22 mouse cellular contexts compared by ENCODE assay signal in the genomic region with DNA sequence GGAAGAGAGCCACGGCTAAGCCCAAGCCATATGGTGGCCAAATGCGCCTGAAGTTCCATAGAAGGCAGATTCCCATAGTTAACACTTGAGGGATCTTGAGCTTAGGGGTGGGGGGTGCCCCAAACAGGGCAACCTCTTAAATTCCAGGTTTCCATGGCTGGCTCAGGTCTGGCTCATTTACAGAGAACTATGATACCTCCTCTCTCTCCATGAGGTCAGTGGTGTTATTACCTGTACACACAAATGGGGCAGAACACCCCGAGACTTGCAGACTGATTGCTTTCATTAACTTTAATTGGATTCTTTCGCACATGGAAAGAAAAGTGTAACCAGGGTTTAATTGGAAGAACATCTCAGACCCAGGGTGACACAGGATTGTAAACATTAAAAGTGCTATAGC.
DNase-seq lines count a peak whose midpoint lies in the region; ATAC-seq lines count a peak whose summit lies in the region.
"Had no signal": no experiment of that assay in that cellular context is flagged by ENCODE, and none has a peak within 500 bp of the region (broad histone marks: within the 10 kb centered on the region; RNA-seq: fewer than 3 reads in every experiment).

No protein-coding gene starts in this region.

- no peak overlapping the region for H3K9ac ChIP-seq in neural tube, embryonic 15.5 days (replicated peaks)
- H3K9ac ChIP-seq in limb, embryonic 13.5 days: no peak overlapping the region
- H3K9ac ChIP-seq: embryonic facial prominence, embryonic 13.5 days; forebrain, embryonic 13.5 days; heart, embryonic 12.5 days; heart, embryonic 15.5 days; hindbrain, embryonic 14.5 days had no signal

- peak; percentile 67 for ATAC-seq in neural tube, embryonic 15.5 days (ENCODE audit: low FRiP score)
- ATAC-seq in limb, embryonic 13.5 days (ENCODE audit: low FRiP score, low read depth): peak; percentile 66
- ATAC-seq in cerebellum, adult (ENCODE audit: insufficient number of reproducible peaks, low FRiP score, low TSS enrichment): no peak
- ATAC-seq: CD4-positive, CD25-positive, alpha-beta regulatory T cell, adult 4 months; forebrain, embryonic 13.5 days; forebrain, embryonic 16.5 days had no signal

- 0 out of 2 replicates have a peak overlapping the region, but pooled peaks have one; percentile 41 for H3K27ac ChIP-seq in neural tube, embryonic 15.5 days (replicated peaks)
- H3K27ac ChIP-seq in limb, embryonic 10.5 days: 0 out of 2 replicates have a peak overlapping the region, but pooled peaks have one; percentile 53
- H3K27ac ChIP-seq in limb, embryonic 13.5 days: no peak overlapping the region
- H3K27ac ChIP-seq: embryonic facial prominence, embryonic 13.5 days; forebrain, embryonic 10.5 days; forebrain, embryonic 13.5 days; heart, embryonic 15.5 days; hindbrain, embryonic 10.5 days; hindbrain, embryonic 14.5 days had no signal

- no peaks in the 10 kb centered on the region for H3K36me3 ChIP-seq in neural tube, embryonic 15.5 days
- H3K36me3 ChIP-seq in limb, embryonic 10.5 days: no peaks in the 10 kb centered on the region
- H3K36me3 ChIP-seq in limb, embryonic 13.5 days: no peaks in the 10 kb centered on the region
- H3K36me3 ChIP-seq: embryonic facial prominence, embryonic 13.5 days; forebrain, embryonic 10.5 days; heart, embryonic 12.5 days; heart, embryonic 15.5 days; hindbrain, embryonic 10.5 days had no signal

- no peaks in the 10 kb centered on the region for H3K27me3 ChIP-seq in neural tube, embryonic 15.5 days (replicated peaks)
- no peaks in the 10 kb centered on the region for H3K27me3 ChIP-seq in limb, embryonic 10.5 days (ENCODE audit: low read depth, poor library complexity, severe bottlenecking)
- no peaks in the 10 kb centered on the region for H3K27me3 ChIP-seq in limb, embryonic 13.5 days
- H3K27me3 ChIP-seq: embryonic facial prominence, embryonic 13.5 days; forebrain, embryonic 13.5 days; heart, embryonic 12.5 days; heart, embryonic 15.5 days had no signal

- 58% methylated on average over 4 of the region's 4 CpGs for WGBS in neural tube, embryonic 15.5 days
- WGBS in limb, embryonic 10.5 days: 47% methylated on average over 4 of the region's 4 CpGs
- WGBS in limb, embryonic 13.5 days: 20% methylated on average over 4 of the region's 4 CpGs

- H3K4me1 ChIP-seq in neural tube, embryonic 15.5 days: peaks cover 18% of the 10 kb centered on the region
- peaks cover 26% of the 10 kb centered on the region for H3K4me1 ChIP-seq in limb, embryonic 10.5 days
- peaks cover 24% of the 10 kb centered on the region for H3K4me1 ChIP-seq in limb, embryonic 13.5 days
- H3K4me1 ChIP-seq: heart, embryonic 12.5 days; heart, embryonic 15.5 days had no signal

- H3K4me3 ChIP-seq in neural tube, embryonic 15.5 days (replicated peaks): no peak overlapping the region
- no peak overlapping the region for H3K4me3 ChIP-seq in limb, embryonic 10.5 days
- H3K4me3 ChIP-seq in limb, embryonic 13.5 days: no peak overlapping the region
- H3K4me3 ChIP-seq: embryonic facial prominence, embryonic 13.5 days; forebrain, embryonic 10.5 days; forebrain, embryonic 13.5 days; heart, embryonic 12.5 days; heart, embryonic 15.5 days; hindbrain, embryonic 10.5 days had no signal

- DNase-seq in neural tube, embryonic 10.5 days (ENCODE audit: extremely low spot score, low spot score): no peak
- no peak for DNase-seq in limb, embryonic 10.5 days (ENCODE audit: low spot score)
- DNase-seq in urinary bladder, postnatal 25 days (ENCODE audit: low spot score): no peak
- DNase-seq: cerebellum, adult 11-12 months; cerebellum, adult 8-10 months; cerebellum, postnatal 14 days; gastrocnemius, postnatal 25 days; heart, adult 18-20 months; heart, postnatal 10 days; heart, postnatal 36 days had no signal

- H3K9me3 ChIP-seq in neural tube, embryonic 15.5 days (replicated peaks): no peaks in the 10 kb centered on the region
- H3K9me3 ChIP-seq in limb, embryonic 10.5 days (replicated peaks): no peaks in the 10 kb centered on the region
- H3K9me3 ChIP-seq in limb, embryonic 13.5 days: no peaks in the 10 kb centered on the region
- H3K9me3 ChIP-seq: embryonic facial prominence, embryonic 13.5 days; forebrain, embryonic 10.5 days; forebrain, embryonic 13.5 days; heart, embryonic 12.5 days; heart, embryonic 15.5 days; hindbrain, embryonic 10.5 days had no signal

- H3K4me2 ChIP-seq in neural tube, embryonic 15.5 days: no peak overlapping the region
- H3K4me2 ChIP-seq in limb, embryonic 13.5 days (replicated peaks): no peak overlapping the region
- H3K4me2 ChIP-seq: embryonic facial prominence, embryonic 13.5 days; forebrain, embryonic 13.5 days; heart, embryonic 12.5 days; heart, embryonic 15.5 days; hindbrain, embryonic 14.5 days had no signal
